Mouse (Mus musculus) liver, embryonic 14.5 days (tissue): ENCODE data around the gene 5730522E02Rik.

Experiments
- CTCF ChIP-seq: IDR thresholded peaks from 2 replicates; pipeline ENCODE4 v1.5.1; 2016; ENCODE audit warnings: antibody characterized with exemption, low read depth, control low read depth
- EP300 ChIP-seq: IDR thresholded peaks from 2 replicates; pipeline ENCODE4 v1.6.1; 2016; ENCODE audit warnings: antibody characterized with exemption, low read depth

DNA sequence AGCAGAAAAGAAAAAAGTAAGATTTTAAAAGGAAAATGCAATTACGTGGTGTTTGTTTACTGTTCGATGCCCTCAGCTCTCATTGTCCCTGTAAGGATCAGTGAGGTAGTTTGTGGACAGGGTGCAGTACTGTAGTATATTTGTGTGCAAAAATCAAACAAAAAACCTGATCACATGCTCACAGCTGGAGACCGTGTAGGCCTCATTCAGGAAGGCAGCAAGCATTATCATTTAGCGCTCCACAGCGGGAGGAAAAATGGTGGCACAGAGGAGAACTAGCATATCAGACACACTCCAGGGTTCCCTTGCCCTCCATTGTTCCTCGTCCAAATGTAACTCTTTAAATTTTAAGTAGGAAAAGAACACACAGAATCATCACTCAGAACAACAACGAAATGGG lies 123.9 kb downstream of the 5730522E02Rik start:
- no peak for TF ChIP-seq CTCF
- no peak for TF ChIP-seq EP300
